Mouse (Mus musculus): ENCODE data around the gene Togaram1. TPM values are rescaled to one million over a fixed set of nuclear protein-coding genes. Genes with fewer than 3 reads are reported as not detected.

The Togaram1 gene
- total and polyA plus RNA-seq, 3 experiments, result 11.4 to 106 (median 91.5) TPM

GRCm38 (mm10) chr12:64975558-64975957 lies 10.0 kb downstream of the Togaram1 start:
- peak; percentile 85 for ATAC-seq (ENCODE audit: extremely low read depth, insufficient number of reproducible peaks, low FRiP score, poor library complexity, severe bottlenecking)
- Histone ChIP-seq H3K9me3 (replicated peaks) (no peaks in the 10 kb centered on the region), H3K4me1 (ENCODE audit: insufficient read depth, low read depth, low read length) (peaks cover 54% of the 10 kb centered on the region), H3K27me3 (ENCODE audit: insufficient read depth, low read length) (no peaks in the 10 kb centered on the region), H3K36me3 (replicated peaks) (peaks cover 55% of the 10 kb centered on the region), H3K4me3 (ENCODE audit: low read depth, low read length) (peak overlapping the region; percentile 50; the same call in 1 of the 2 replicates)
- no peak for TF ChIP-seq GATA1 (IDR thresholded peaks at IDR 0.05; ENCODE audit: borderline replicate concordance, low read length)
- no peak for TF ChIP-seq GATA2 (IDR thresholded peaks at IDR 0.05; ENCODE audit: borderline replicate concordance, low read depth, low read length)
- 0 out of 2 replicates have a peak, but pooled peaks have one; percentile 25 for TF ChIP-seq TAL1 (conservative IDR thresholded peaks at IDR 0.05; ENCODE audit: low read depth, low read length)
- DNase-seq (ENCODE audit: low spot score), result peak; percentile 38

DNA sequence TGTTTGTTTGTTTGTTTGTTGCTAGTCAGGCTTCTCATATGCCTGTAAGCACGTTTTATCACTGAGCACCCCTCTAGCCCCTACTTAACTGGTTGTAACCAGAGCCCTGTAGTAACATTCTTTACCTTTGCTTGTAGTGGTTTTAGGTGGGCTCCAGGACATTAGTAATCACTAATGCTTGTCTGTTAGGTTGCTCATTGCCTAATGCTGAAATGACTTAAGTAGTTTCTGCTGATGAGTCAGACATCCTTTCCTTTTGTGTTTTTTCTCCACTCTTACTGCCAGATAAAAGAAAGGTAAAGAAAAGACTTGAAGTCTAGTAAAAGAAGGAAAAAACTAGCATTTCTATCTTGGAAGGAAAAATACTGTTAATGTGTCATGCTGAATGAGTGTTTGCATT lies 10.6 kb downstream of the Togaram1 start:
- peaks cover 54% of the 10 kb centered on the region for H3K36me3 ChIP-seq (replicated peaks)

GRCm38 (mm10) chr12:64977518-64977917 lies 11.9 kb downstream of the Togaram1 start:
- Histone ChIP-seq H3K27me3 (ENCODE audit: insufficient read depth, low read length) (no peaks in the 10 kb centered on the region), H3K9me3 (replicated peaks) (no peaks in the 10 kb centered on the region), H3K4me3 (ENCODE audit: low read depth, low read length) (no peak overlapping the region), H3K4me1 (ENCODE audit: insufficient read depth, low read depth, low read length) (peaks cover 38% of the 10 kb centered on the region), H3K36me3 (replicated peaks) (peaks cover 57% of the 10 kb centered on the region)
- TF ChIP-seq CTCF (IDR thresholded peaks at IDR 0.05; ENCODE audit: low read depth, low read length) (no peak), TAL1 (conservative IDR thresholded peaks at IDR 0.05; ENCODE audit: low read depth, low read length) (no peak), GATA1 (IDR thresholded peaks at IDR 0.05; ENCODE audit: borderline replicate concordance, low read length) (no peak), POLR2AphosphoS5 (IDR thresholded peaks at IDR 0.05; ENCODE audit: insufficient replicate concordance, low read depth, low read length) (no peak), GATA2 (IDR thresholded peaks at IDR 0.05; ENCODE audit: borderline replicate concordance, low read depth, low read length) (no peak)
- DNase-seq (ENCODE audit: low spot score) (no peak), ATAC-seq (ENCODE audit: extremely low read depth, insufficient number of reproducible peaks, low FRiP score, poor library complexity, severe bottlenecking) (no peak)

More for the DNA sequence above, 10.6 kb downstream of the Togaram1 start:
- H3K4me3 ChIP-seq (ENCODE audit: low read depth, low read length), result no peak overlapping the region
- no peak for ATAC-seq (ENCODE audit: extremely low read depth, insufficient number of reproducible peaks, low FRiP score, poor library complexity, severe bottlenecking)
- no peaks in the 10 kb centered on the region for H3K27me3 ChIP-seq (ENCODE audit: insufficient read depth, low read length)
- no peak for TF ChIP-seq CTCF (IDR thresholded peaks at IDR 0.05; ENCODE audit: low read depth, low read length)
- TF ChIP-seq POLR2AphosphoS5 (IDR thresholded peaks at IDR 0.05; ENCODE audit: insufficient replicate concordance, low read depth, low read length), result no peak
- no peak for TF ChIP-seq TAL1 (conservative IDR thresholded peaks at IDR 0.05; ENCODE audit: low read depth, low read length)
- TF ChIP-seq GATA1 (IDR thresholded peaks at IDR 0.05; ENCODE audit: borderline replicate concordance, low read length), result no peak
- no peak for TF ChIP-seq GATA2 (IDR thresholded peaks at IDR 0.05; ENCODE audit: borderline replicate concordance, low read depth, low read length)
- H3K9me3 ChIP-seq (replicated peaks), result no peaks in the 10 kb centered on the region
- DNase-seq (ENCODE audit: low spot score), result no peak
- peaks cover 47% of the 10 kb centered on the region for H3K4me1 ChIP-seq (ENCODE audit: insufficient read depth, low read depth, low read length)

- Histone ChIP-seq H3K27me3 (ENCODE audit: insufficient read depth, low read length) (no peaks in the 10 kb centered on the region), H3K4me3 (ENCODE audit: low read depth, low read length) (no peak overlapping the region), H3K9me3 (replicated peaks) (no peaks in the 10 kb centered on the region), H3K36me3 (replicated peaks) (peaks cover 83% of the 10 kb centered on the region), H3K4me1 (ENCODE audit: insufficient read depth, low read depth, low read length) (peaks cover 15% of the 10 kb centered on the region)
- DNase-seq (ENCODE audit: low spot score), result no peak
- peak; percentile 43 for ATAC-seq (ENCODE audit: extremely low read depth, insufficient number of reproducible peaks, low FRiP score, poor library complexity, severe bottlenecking)
- TF ChIP-seq CTCF (IDR thresholded peaks at IDR 0.05; ENCODE audit: low read depth, low read length), result no peak
- TF ChIP-seq POLR2AphosphoS5 (IDR thresholded peaks at IDR 0.05; ENCODE audit: insufficient replicate concordance, low read depth, low read length), result no peak
Measured at GRCm38 (mm10) chr12:65007725-65008124, 42.1 kb downstream of the Togaram1 start.

DNA sequence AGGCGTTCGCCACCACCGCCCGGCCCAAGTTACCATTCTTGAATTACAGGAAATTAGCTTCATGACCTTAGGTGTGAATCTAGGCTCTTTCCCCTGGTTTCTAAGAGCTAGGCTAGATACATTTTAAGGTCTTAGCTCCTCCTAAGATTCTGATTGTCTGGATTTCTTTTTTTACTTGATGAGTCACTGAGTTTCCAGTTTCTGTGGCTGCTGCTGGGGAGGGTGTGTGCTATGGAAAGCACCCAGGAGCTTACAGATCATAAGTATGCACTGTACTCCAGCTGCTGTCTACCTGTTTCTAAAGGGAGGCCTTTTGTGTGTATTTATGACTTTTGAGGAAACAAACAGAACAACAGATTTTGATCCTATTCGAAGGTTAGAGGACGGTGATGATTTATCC lies 57.2 kb downstream of the Togaram1 start:
- H3K36me3 ChIP-seq (replicated peaks), result peaks cover 38% of the 10 kb centered on the region
- no peaks in the 10 kb centered on the region for H3K27me3 ChIP-seq (ENCODE audit: insufficient read depth, low read length)
- no peak for DNase-seq (ENCODE audit: low spot score)
- no peak for ATAC-seq (ENCODE audit: extremely low read depth, insufficient number of reproducible peaks, low FRiP score, poor library complexity, severe bottlenecking)
- no peak for TF ChIP-seq CTCF (IDR thresholded peaks at IDR 0.05; ENCODE audit: low read depth, low read length)
- TF ChIP-seq TAL1 (conservative IDR thresholded peaks at IDR 0.05; ENCODE audit: low read depth, low read length), result no peak
- no peak for TF ChIP-seq GATA1 (IDR thresholded peaks at IDR 0.05; ENCODE audit: borderline replicate concordance, low read length)
- no peak for TF ChIP-seq GATA2 (IDR thresholded peaks at IDR 0.05; ENCODE audit: borderline replicate concordance, low read depth, low read length)
- no peak for TF ChIP-seq POLR2AphosphoS5 (IDR thresholded peaks at IDR 0.05; ENCODE audit: insufficient replicate concordance, low read depth, low read length)
- peaks cover 5% of the 10 kb centered on the region for H3K4me1 ChIP-seq (ENCODE audit: insufficient read depth, low read depth, low read length)
- no peak overlapping the region for H3K4me3 ChIP-seq (ENCODE audit: low read depth, low read length)
- H3K9me3 ChIP-seq (replicated peaks), result no peaks in the 10 kb centered on the region

DNA sequence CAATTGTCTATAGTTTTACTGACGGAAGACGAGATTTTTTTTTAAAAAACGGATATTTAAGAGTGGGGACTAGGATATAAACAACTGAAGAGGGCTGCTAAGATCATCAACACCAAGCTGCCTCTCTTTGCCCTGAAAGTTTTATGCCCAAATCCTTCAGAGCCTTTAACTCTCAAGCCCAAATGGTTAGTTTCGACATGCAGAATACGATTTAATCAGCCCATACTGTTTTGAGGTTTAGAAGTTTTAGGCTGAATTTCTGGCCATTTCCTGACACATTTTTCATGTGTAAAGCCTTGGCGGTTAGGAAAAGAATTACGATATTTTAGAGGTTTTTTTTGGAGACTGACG lies 70.2 kb downstream of the Togaram1 start:
- Histone ChIP-seq H3K4me1 (ENCODE audit: insufficient read depth, low read depth, low read length) (peaks cover 26% of the 10 kb centered on the region), H3K36me3 (replicated peaks) (peaks cover 16% of the 10 kb centered on the region), H3K4me3 (ENCODE audit: low read depth, low read length) (peak overlapping the region; percentile 100), H3K27me3 (ENCODE audit: insufficient read depth, low read length) (no peaks in the 10 kb centered on the region), H3K9me3 (replicated peaks) (peaks cover 4% of the 10 kb centered on the region; the same call in 1 of the 2 replicates)
- TF ChIP-seq CTCF (IDR thresholded peaks at IDR 0.05; ENCODE audit: low read depth, low read length) (no peak), GATA1 (IDR thresholded peaks at IDR 0.05; ENCODE audit: borderline replicate concordance, low read length) (no peak), POLR2AphosphoS5 (IDR thresholded peaks at IDR 0.05; ENCODE audit: insufficient replicate concordance, low read depth, low read length) (no peak), TAL1 (conservative IDR thresholded peaks at IDR 0.05; ENCODE audit: low read depth, low read length) (no peak), GATA2 (IDR thresholded peaks at IDR 0.05; ENCODE audit: borderline replicate concordance, low read depth, low read length) (no peak)
- DNase-seq (ENCODE audit: low spot score) (no peak), ATAC-seq (ENCODE audit: extremely low read depth, insufficient number of reproducible peaks, low FRiP score, poor library complexity, severe bottlenecking) (no peak)
